Mouse (Mus musculus): ENCODE data around the gene Tprg. TPM values are rescaled to one million over a fixed set of nuclear protein-coding genes. Genes with fewer than 3 reads are reported as not detected.

Gene Tprg
- total and polyA plus RNA-seq, 3 experiments, result 0.22 TPM; not detected in 2

GRCm38 (mm10) chr16:25268276-25268675, 18.3 kb upstream of the Tprg start:
- ATAC-seq (ENCODE audit: extremely low read depth, insufficient number of reproducible peaks, low FRiP score, poor library complexity, severe bottlenecking) (no peak), DNase-seq (ENCODE audit: low spot score) (no peak)
- no peaks in the 10 kb centered on the region for H3K4me1 ChIP-seq (ENCODE audit: insufficient read depth, low read depth, low read length)
- no peaks in the 10 kb centered on the region for H3K36me3 ChIP-seq (replicated peaks)
- TF ChIP-seq GATA2 (IDR thresholded peaks at IDR 0.05; ENCODE audit: borderline replicate concordance, low read depth, low read length), result no peak
- TF ChIP-seq GATA1 (IDR thresholded peaks at IDR 0.05; ENCODE audit: borderline replicate concordance, low read length), result no peak
- TF ChIP-seq CTCF (IDR thresholded peaks at IDR 0.05; ENCODE audit: low read depth, low read length), result no peak
- TF ChIP-seq TAL1 (conservative IDR thresholded peaks at IDR 0.05; ENCODE audit: low read depth, low read length), result no peak
- TF ChIP-seq POLR2AphosphoS5 (IDR thresholded peaks at IDR 0.05; ENCODE audit: insufficient replicate concordance, low read depth, low read length), result no peak
- no peak overlapping the region for H3K4me3 ChIP-seq (ENCODE audit: low read depth, low read length)
- peaks cover 27% of the 10 kb centered on the region for H3K9me3 ChIP-seq (replicated peaks)
- H3K27me3 ChIP-seq (ENCODE audit: insufficient read depth, low read length), result no peaks in the 10 kb centered on the region

GRCm38 (mm10) chr16:25282563-25282962, 4.1 kb upstream of the Tprg start:
- DNase-seq (ENCODE audit: low spot score), result no peak
- Histone ChIP-seq H3K27me3 (ENCODE audit: insufficient read depth, low read length) (no peaks in the 10 kb centered on the region), H3K4me1 (ENCODE audit: insufficient read depth, low read depth, low read length) (no peaks in the 10 kb centered on the region), H3K4me3 (ENCODE audit: low read depth, low read length) (no peak overlapping the region), H3K36me3 (replicated peaks) (no peaks in the 10 kb centered on the region), H3K9me3 (replicated peaks) (peaks cover 12% of the 10 kb centered on the region; the same call in 1 of the 2 replicates)
- TF ChIP-seq GATA1 (IDR thresholded peaks at IDR 0.05; ENCODE audit: borderline replicate concordance, low read length) (no peak), CTCF (IDR thresholded peaks at IDR 0.05; ENCODE audit: low read depth, low read length) (no peak), GATA2 (IDR thresholded peaks at IDR 0.05; ENCODE audit: borderline replicate concordance, low read depth, low read length) (no peak), TAL1 (conservative IDR thresholded peaks at IDR 0.05; ENCODE audit: low read depth, low read length) (no peak), POLR2AphosphoS5 (IDR thresholded peaks at IDR 0.05; ENCODE audit: insufficient replicate concordance, low read depth, low read length) (no peak)
- no peak for ATAC-seq (ENCODE audit: extremely low read depth, insufficient number of reproducible peaks, low FRiP score, poor library complexity, severe bottlenecking)

GRCm38 (mm10) chr16:25293753-25294152, 7.1 kb downstream of the Tprg start:
- TF ChIP-seq GATA2 (IDR thresholded peaks at IDR 0.05; ENCODE audit: borderline replicate concordance, low read depth, low read length) (no peak), CTCF (IDR thresholded peaks at IDR 0.05; ENCODE audit: low read depth, low read length) (no peak), TAL1 (conservative IDR thresholded peaks at IDR 0.05; ENCODE audit: low read depth, low read length) (no peak), POLR2AphosphoS5 (IDR thresholded peaks at IDR 0.05; ENCODE audit: insufficient replicate concordance, low read depth, low read length) (no peak), GATA1 (IDR thresholded peaks at IDR 0.05; ENCODE audit: borderline replicate concordance, low read length) (no peak)
- DNase-seq (ENCODE audit: low spot score) (no peak), ATAC-seq (ENCODE audit: extremely low read depth, insufficient number of reproducible peaks, low FRiP score, poor library complexity, severe bottlenecking) (no peak)
- Histone ChIP-seq H3K27me3 (ENCODE audit: insufficient read depth, low read length) (no peaks in the 10 kb centered on the region), H3K4me3 (ENCODE audit: low read depth, low read length) (no peak overlapping the region), H3K36me3 (replicated peaks) (no peaks in the 10 kb centered on the region), H3K9me3 (replicated peaks) (peaks cover 3% of the 10 kb centered on the region; the same call in 1 of the 2 replicates), H3K4me1 (ENCODE audit: insufficient read depth, low read depth, low read length) (no peaks in the 10 kb centered on the region)

- DNase-seq (ENCODE audit: low spot score) (no peak), ATAC-seq (ENCODE audit: extremely low read depth, insufficient number of reproducible peaks, low FRiP score, poor library complexity, severe bottlenecking) (no peak)
- no peak for TF ChIP-seq POLR2AphosphoS5 (IDR thresholded peaks at IDR 0.05; ENCODE audit: insufficient replicate concordance, low read depth, low read length)
- TF ChIP-seq GATA1 (IDR thresholded peaks at IDR 0.05; ENCODE audit: borderline replicate concordance, low read length), result no peak
- no peak for TF ChIP-seq GATA2 (IDR thresholded peaks at IDR 0.05; ENCODE audit: borderline replicate concordance, low read depth, low read length)
- no peak for TF ChIP-seq TAL1 (conservative IDR thresholded peaks at IDR 0.05; ENCODE audit: low read depth, low read length)
- no peaks in the 10 kb centered on the region for H3K27me3 ChIP-seq (ENCODE audit: insufficient read depth, low read length)
- H3K9me3 ChIP-seq (replicated peaks), result peaks cover under 1% of the 10 kb centered on the region; the same call in 1 of the 2 replicates
- H3K36me3 ChIP-seq (replicated peaks), result no peaks in the 10 kb centered on the region
- no peak overlapping the region for H3K4me3 ChIP-seq (ENCODE audit: low read depth, low read length)
- H3K4me1 ChIP-seq (ENCODE audit: insufficient read depth, low read depth, low read length), result no peaks in the 10 kb centered on the region
Measured at GRCm38 (mm10) chr16:25295546-25295945, 8.9 kb downstream of the Tprg start.

GRCm38 (mm10) chr16:25296746-25297145, 10.1 kb downstream of the Tprg start:
- no peak for DNase-seq (ENCODE audit: low spot score)
- no peaks in the 10 kb centered on the region for H3K9me3 ChIP-seq (replicated peaks)
- TF ChIP-seq GATA2 (IDR thresholded peaks at IDR 0.05; ENCODE audit: borderline replicate concordance, low read depth, low read length) (no peak), CTCF (IDR thresholded peaks at IDR 0.05; ENCODE audit: low read depth, low read length) (no peak), GATA1 (IDR thresholded peaks at IDR 0.05; ENCODE audit: borderline replicate concordance, low read length) (no peak), TAL1 (conservative IDR thresholded peaks at IDR 0.05; ENCODE audit: low read depth, low read length) (no peak), POLR2AphosphoS5 (IDR thresholded peaks at IDR 0.05; ENCODE audit: insufficient replicate concordance, low read depth, low read length) (no peak)
- no peaks in the 10 kb centered on the region for H3K36me3 ChIP-seq (replicated peaks)
- ATAC-seq (ENCODE audit: extremely low read depth, insufficient number of reproducible peaks, low FRiP score, poor library complexity, severe bottlenecking), result no peak
- H3K4me1 ChIP-seq (ENCODE audit: insufficient read depth, low read depth, low read length), result no peaks in the 10 kb centered on the region
- H3K27me3 ChIP-seq (ENCODE audit: insufficient read depth, low read length), result no peaks in the 10 kb centered on the region
- no peak overlapping the region for H3K4me3 ChIP-seq (ENCODE audit: low read depth, low read length)

GRCm38 (mm10) chr16:25298204-25298603, 11.6 kb downstream of the Tprg start:
- TF ChIP-seq POLR2AphosphoS5 (IDR thresholded peaks at IDR 0.05; ENCODE audit: insufficient replicate concordance, low read depth, low read length) (no peak), TAL1 (conservative IDR thresholded peaks at IDR 0.05; ENCODE audit: low read depth, low read length) (no peak)
- Histone ChIP-seq H3K4me1 (ENCODE audit: insufficient read depth, low read depth, low read length) (no peaks in the 10 kb centered on the region), H3K4me3 (ENCODE audit: low read depth, low read length) (no peak overlapping the region), H3K36me3 (replicated peaks) (no peaks in the 10 kb centered on the region), H3K27me3 (ENCODE audit: insufficient read depth, low read length) (no peaks in the 10 kb centered on the region), H3K9me3 (replicated peaks) (no peaks in the 10 kb centered on the region)
- DNase-seq (ENCODE audit: low spot score) (no peak), ATAC-seq (ENCODE audit: extremely low read depth, insufficient number of reproducible peaks, low FRiP score, poor library complexity, severe bottlenecking) (no peak)

GRCm38 (mm10) chr16:25302616-25303015, 16.0 kb downstream of the Tprg start:
- no peak for DNase-seq (ENCODE audit: low spot score)
- no peak for TF ChIP-seq GATA2 (IDR thresholded peaks at IDR 0.05; ENCODE audit: borderline replicate concordance, low read depth, low read length)
- no peak for TF ChIP-seq CTCF (IDR thresholded peaks at IDR 0.05; ENCODE audit: low read depth, low read length)
- TF ChIP-seq TAL1 (conservative IDR thresholded peaks at IDR 0.05; ENCODE audit: low read depth, low read length), result no peak
- no peak for TF ChIP-seq POLR2AphosphoS5 (IDR thresholded peaks at IDR 0.05; ENCODE audit: insufficient replicate concordance, low read depth, low read length)
- TF ChIP-seq GATA1 (IDR thresholded peaks at IDR 0.05; ENCODE audit: borderline replicate concordance, low read length), result no peak
- Histone ChIP-seq H3K9me3 (replicated peaks) (no peaks in the 10 kb centered on the region), H3K4me3 (ENCODE audit: low read depth, low read length) (no peak overlapping the region), H3K4me1 (ENCODE audit: insufficient read depth, low read depth, low read length) (no peaks in the 10 kb centered on the region), H3K36me3 (replicated peaks) (no peaks in the 10 kb centered on the region), H3K27me3 (ENCODE audit: insufficient read depth, low read length) (no peaks in the 10 kb centered on the region)
- ATAC-seq (ENCODE audit: extremely low read depth, insufficient number of reproducible peaks, low FRiP score, poor library complexity, severe bottlenecking), result no peak

Measured in G1E (cell line).